Mouse (Mus musculus) midbrain, embryonic 14.5 days (tissue): ENCODE measurements around the gene Chsy1. TPM values are rescaled to one million over a fixed set of nuclear protein-coding genes. Genes with fewer than 3 reads are reported as not detected.

Experiments used
- ATAC-seq: fragments of 200-750 bp; cut with Nextera tagmentation; 2 replicates; pipeline ENCODE4 v1.8.0; 2017; ENCODE audit warnings: moderate number of reproducible peaks, moderate library complexity; ENCODE audit not compliant: low FRiP score, low TSS enrichment
- DNase-seq: peaks from one replicate; pipeline ENCODE4 v3.0.0-alpha.2; 2015
- H3K27ac ChIP-seq: fragments of 300-500 bp; sonication (generic); replicated peaks from 2 replicates; pipeline ENCODE4 v1.5.1; 2014; ENCODE audit warnings: mild to moderate bottlenecking, low read depth, low read length, moderate library complexity
- H3K27me3 ChIP-seq: fragments of 300-500 bp; sonication (generic); 2 replicates; pipeline ENCODE4 v1.6.1; 2014; ENCODE audit warnings: low read length, control low read depth, mixed read lengths; ENCODE audit not compliant: control insufficient read depth, insufficient read depth
- H3K36me3 ChIP-seq: fragments of 300-500 bp; sonication (generic); 2 replicates; pipeline ENCODE4 v1.6.1; 2014; ENCODE audit warnings: low read length, control low read depth; ENCODE audit not compliant: control insufficient read depth, insufficient read depth
- H3K4me1 ChIP-seq: fragments of 300-500 bp; sonication (generic); 2 replicates; pipeline ENCODE4 v1.6.1; 2014; ENCODE audit warnings: mild to moderate bottlenecking, antibody characterized with exemption, low read length, control low read depth; ENCODE audit not compliant: control insufficient read depth, insufficient read depth
- H3K4me2 ChIP-seq: fragments of 300-500 bp; sonication (generic); 2 replicates; pipeline ENCODE4 v1.6.1; 2014; ENCODE audit warnings: mild to moderate bottlenecking, low read length, moderate library complexity
- H3K4me3 ChIP-seq: fragments of 300-500 bp; sonication (generic); replicated peaks from 2 replicates; pipeline ENCODE4 v1.5.1; 2014; ENCODE audit warnings: low read depth, low read length
- H3K9ac ChIP-seq: fragments of 300-500 bp; sonication (generic); replicated peaks from 2 replicates; pipeline ENCODE4 v1.6.1; 2014; ENCODE audit warnings: mild to moderate bottlenecking, low read length, moderate library complexity
- H3K9me3 ChIP-seq: fragments of 300-500 bp; sonication (generic); 2 replicates; pipeline ENCODE4 v1.6.1; 2016; ENCODE audit warnings: low read length, control low read depth, mixed read lengths; ENCODE audit not compliant: control insufficient read depth
- WGBS: fragments of 180-500 bp; shearing (Covaris S2); extraction: QIAGEN DNeasy Blood & Tissue Kit; methylation state at CpG from one replicate; pipeline ENCODE4 v1.1.7; 2014; 5-methylcytosine and 5-hydroxymethylcytosine counted together
- polyA plus RNA-seq: library from polyadenylated mRNA; unstranded; fragments of >200 nt; fragmentation: Nextera tagmentation; extraction: Ambion mirVana; gene quantifications from 2 replicates; pipeline ENCODE4 v1.2.1, GENCODE M21; 2014

Chsy1 gene
- polyA plus RNA-seq, 1 experiment from 2014 or later: 16.0 TPM

GRCm38 (mm10) chr7:66219794-66220227 is 110.5 kb downstream of the Chsy1 start:
- no peak overlapping the region for H3K27ac ChIP-seq
- H3K9me3 ChIP-seq: no peaks in the 10 kb centered on the region
- WGBS: 65% methylated on average over 4 of the region's 4 CpGs
- H3K9ac ChIP-seq: no peak overlapping the region
- no peaks in the 10 kb centered on the region for H3K36me3 ChIP-seq
- H3K27me3 ChIP-seq: no peaks in the 10 kb centered on the region
- 0 out of 2 replicates have a peak, but pooled peaks cover 4% of the 10 kb centered on the region for H3K4me1 ChIP-seq
- no peak overlapping the region for H3K4me3 ChIP-seq
- H3K4me2 ChIP-seq: no peak overlapping the region
- ATAC-seq: no peak
- no peak for DNase-seq

- Histone ChIP-seq H3K4me1 (0 out of 2 replicates have a peak, but pooled peaks cover 4% of the 10 kb centered on the region), H3K27ac (no peak overlapping the region), H3K4me2 (no peak overlapping the region), H3K27me3 (no peaks in the 10 kb centered on the region), H3K9me3 (no peaks in the 10 kb centered on the region), H3K4me3 (no peak overlapping the region), H3K36me3 (no peaks in the 10 kb centered on the region), H3K9ac (no peak overlapping the region)
- no peak for DNase-seq
- 17% methylated on average over 8 of the region's 8 CpGs for WGBS
- ATAC-seq: no peak
These were observed 113.3 kb downstream of the Chsy1 start for GRCm38 (mm10) chr7:66222621-66223091.

Other genes starting within 250 kb of the Chsy1 start
- gene Pcsk6, start 247.8 kb upstream of the Chsy1 start, polyA plus RNA-seq: 0.92 and 1.3 TPM in 2 replicates
- gene Gm45213, start 65.9 kb upstream of the Chsy1 start, polyA plus RNA-seq: not detected in 2 replicates
- 144 and 154 TPM in 2 replicates for gene Snrpa1, start 50.5 kb upstream of the Chsy1 start, polyA plus RNA-seq
- gene Selenos, start 29.9 kb upstream of the Chsy1 start, polyA plus RNA-seq: 78.3 and 79.9 TPM in 2 replicates